Mouse (Mus musculus) kidney, adult 2 months (tissue): ENCODE data around the gene Glrx2.

Source experiments
- CTCF ChIP-seq: fragments of 200-500 bp; conservative IDR thresholded peaks from 2 replicates; pipeline ENCODE4 v1.5.1; 2011; ENCODE audit warnings: low read depth, mild to moderate bottlenecking, control low read depth, low read length, moderate library complexity, mixed read lengths; ENCODE audit not compliant: insufficient read depth, insufficient read length
- POLR2A ChIP-seq: fragments of 200-500 bp; IDR thresholded peaks from one replicate; pipeline ENCODE4 v1.6.1; 2011; ENCODE audit warnings: low read depth, low read length, control low read depth

GRCm38 (mm10) chr1:143681108-143681507 lies 35.0 kb upstream of the Glrx2 start:
- TF ChIP-seq CTCF: no peak
- TF ChIP-seq POLR2A: no peak
